Mouse (Mus musculus) forebrain, postnatal 0 days (tissue): ENCODE data around the gene Immp2l. TPM values are rescaled to one million over a fixed set of nuclear protein-coding genes. Genes with fewer than 3 reads are reported as not detected.
A peak's percentile ranks its signal among the peaks of the same experiment; 100 is the strongest.

Experiments used
- ATAC-seq: fragments of 200-750 bp; cut with Nextera tagmentation; 2 replicates; pipeline ENCODE4 v1.8.0; 2017; ENCODE audit warnings: mild to moderate bottlenecking, moderate library complexity
- DNase-seq: peaks from one replicate; pipeline ENCODE4 v3.0.0-alpha.2; 2015
- H3K27ac ChIP-seq: fragments of 300-500 bp; sonication (generic); 2 replicates; pipeline ENCODE4 v1.5.1; 2014; ENCODE audit warnings: low read depth, mild to moderate bottlenecking, antibody characterized with exemption, low read length, moderate library complexity, mixed read lengths
- H3K27me3 ChIP-seq: fragments of 300-500 bp; sonication (generic); 2 replicates; pipeline ENCODE4 v1.6.1; 2014; ENCODE audit warnings: mild to moderate bottlenecking, low read length, mixed read lengths; ENCODE audit not compliant: insufficient read depth
- H3K36me3 ChIP-seq: fragments of 300-500 bp; sonication (generic); 2 replicates; pipeline ENCODE4 v1.6.1; 2014; ENCODE audit warnings: mild to moderate bottlenecking, moderate library complexity; ENCODE audit not compliant: insufficient read depth
- H3K4me1 ChIP-seq: fragments of 300-500 bp; sonication (generic); 2 replicates; pipeline ENCODE4 v1.6.1; 2014; ENCODE audit warnings: antibody characterized with exemption; ENCODE audit not compliant: insufficient read depth
- H3K4me2 ChIP-seq: fragments of 300-500 bp; sonication (generic); 2 replicates; pipeline ENCODE4 v1.6.1; 2014; ENCODE audit warnings: low read depth, mild to moderate bottlenecking, moderate library complexity
- H3K4me3 ChIP-seq: fragments of 300-500 bp; sonication (generic); 2 replicates; pipeline ENCODE4 v1.5.1; 2014; ENCODE audit warnings: low read depth, low read length, mixed read lengths
- H3K9ac ChIP-seq: fragments of 300-500 bp; sonication (generic); 2 replicates; pipeline ENCODE4 v1.6.1; 2014; ENCODE audit warnings: mild to moderate bottlenecking
- H3K9me3 ChIP-seq: fragments of 300-500 bp; sonication (generic); 2 replicates; pipeline ENCODE4 v1.6.1; 2016; ENCODE audit warnings: low read length
- CTCF ChIP-seq: sonication (generic); IDR thresholded peaks from 2 replicates; pipeline ENCODE4 v1.5.1; 2016; ENCODE audit warnings: antibody characterized with exemption, control low read depth, low read depth
- WGBS: fragments of 180-500 bp; shearing (Covaris S2); extraction: QIAGEN DNeasy Blood & Tissue Kit; methylation state at CpG from one replicate; pipeline ENCODE4 v1.1.7; 2014; 5-methylcytosine and 5-hydroxymethylcytosine counted together
- polyA plus RNA-seq: library from polyadenylated mRNA; unstranded; fragments of >200 nt; fragmentation: Nextera tagmentation; extraction: Ambion mirVana; gene quantifications from 2 replicates; pipeline ENCODE4 v1.2.1, GENCODE M21; 2015
- total RNA-seq: library from RNA; depleted of rRNA; stranded (reverse); fragments of >200 nt; gene quantifications from 2 replicates; pipeline ENCODE4 v1.2.3, GENCODE M21; 2014

Gene Immp2l
- total and polyA plus RNA-seq, 2 experiments from 2014 or later: 5.9 to 19.4 TPM

DNA sequence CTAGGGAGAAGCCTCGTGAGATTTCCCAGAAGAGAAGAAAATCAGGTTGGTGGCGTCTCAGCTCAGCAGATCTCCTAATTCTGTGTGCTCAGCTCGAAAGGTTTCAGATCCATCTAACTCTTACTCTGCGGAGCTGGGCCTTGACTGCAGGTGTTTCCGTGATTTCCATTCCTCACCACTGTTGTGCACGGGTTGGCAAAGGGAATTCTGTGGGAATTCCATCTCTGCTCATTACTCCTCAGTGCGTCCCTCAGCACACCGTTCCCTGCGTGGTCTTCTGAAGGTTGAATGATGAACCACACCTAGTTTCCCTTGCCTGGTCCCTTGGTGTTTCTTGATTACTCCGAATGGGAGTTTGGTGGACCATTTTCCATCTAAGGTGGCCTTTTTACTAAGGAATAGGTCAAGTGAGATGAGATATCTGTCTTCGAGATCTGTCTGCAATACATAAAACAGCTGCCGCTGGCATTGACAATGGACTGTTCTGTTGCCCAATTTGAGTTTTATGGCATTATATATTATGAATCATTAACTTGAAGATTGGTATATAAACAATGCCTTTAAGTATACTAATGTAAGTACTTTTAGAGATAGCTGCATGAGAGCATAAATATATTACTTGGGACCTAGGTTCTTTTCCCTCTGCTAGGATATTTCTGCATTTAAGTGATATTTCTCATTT is 23.3 kb downstream of the Immp2l start:
- TF ChIP-seq CTCF: no peak
- WGBS: 94% methylated on average over 12 of the region's 12 CpGs

GRCm38 (mm10) chr12:41050945-41051344 is 27.1 kb downstream of the Immp2l start:
- DNase-seq (no peak), ATAC-seq (no peak)
- TF ChIP-seq CTCF: no peak
- Histone ChIP-seq H3K9me3 (no peaks in the 10 kb centered on the region), H3K27ac (no peak overlapping the region), H3K36me3 (no peaks in the 10 kb centered on the region), H3K9ac (no peak overlapping the region), H3K4me1 (no peaks in the 10 kb centered on the region), H3K4me2 (no peak overlapping the region), H3K27me3 (no peaks in the 10 kb centered on the region), H3K4me3 (no peak overlapping the region)
- 91% methylated on average over 5 of the region's 5 CpGs for WGBS

More for the DNA sequence above, 23.3 kb downstream of the Immp2l start:
- no peaks in the 10 kb centered on the region for H3K9me3 ChIP-seq
- no peaks in the 10 kb centered on the region for H3K27me3 ChIP-seq
- H3K27ac ChIP-seq: no peak overlapping the region
- no peaks in the 10 kb centered on the region for H3K36me3 ChIP-seq
- DNase-seq (no peak), ATAC-seq (no peak)
- H3K4me3 ChIP-seq: no peak overlapping the region
- no peaks in the 10 kb centered on the region for H3K4me1 ChIP-seq
- H3K9ac ChIP-seq: no peak overlapping the region
- H3K4me2 ChIP-seq: no peak overlapping the region

GRCm38 (mm10) chr12:41052897-41053296 is 29.0 kb downstream of the Immp2l start:
- H3K4me3 ChIP-seq: no peak overlapping the region
- ATAC-seq: no peak
- no peak overlapping the region for H3K4me2 ChIP-seq
- H3K9ac ChIP-seq: no peak overlapping the region
- 83% methylated on average over 3 of the region's 3 CpGs for WGBS
- DNase-seq: no peak
- no peaks in the 10 kb centered on the region for H3K36me3 ChIP-seq
- no peaks in the 10 kb centered on the region for H3K9me3 ChIP-seq
- no peaks in the 10 kb centered on the region for H3K4me1 ChIP-seq
- no peak overlapping the region for H3K27ac ChIP-seq
- H3K27me3 ChIP-seq: no peaks in the 10 kb centered on the region
- TF ChIP-seq CTCF: no peak

DNA sequence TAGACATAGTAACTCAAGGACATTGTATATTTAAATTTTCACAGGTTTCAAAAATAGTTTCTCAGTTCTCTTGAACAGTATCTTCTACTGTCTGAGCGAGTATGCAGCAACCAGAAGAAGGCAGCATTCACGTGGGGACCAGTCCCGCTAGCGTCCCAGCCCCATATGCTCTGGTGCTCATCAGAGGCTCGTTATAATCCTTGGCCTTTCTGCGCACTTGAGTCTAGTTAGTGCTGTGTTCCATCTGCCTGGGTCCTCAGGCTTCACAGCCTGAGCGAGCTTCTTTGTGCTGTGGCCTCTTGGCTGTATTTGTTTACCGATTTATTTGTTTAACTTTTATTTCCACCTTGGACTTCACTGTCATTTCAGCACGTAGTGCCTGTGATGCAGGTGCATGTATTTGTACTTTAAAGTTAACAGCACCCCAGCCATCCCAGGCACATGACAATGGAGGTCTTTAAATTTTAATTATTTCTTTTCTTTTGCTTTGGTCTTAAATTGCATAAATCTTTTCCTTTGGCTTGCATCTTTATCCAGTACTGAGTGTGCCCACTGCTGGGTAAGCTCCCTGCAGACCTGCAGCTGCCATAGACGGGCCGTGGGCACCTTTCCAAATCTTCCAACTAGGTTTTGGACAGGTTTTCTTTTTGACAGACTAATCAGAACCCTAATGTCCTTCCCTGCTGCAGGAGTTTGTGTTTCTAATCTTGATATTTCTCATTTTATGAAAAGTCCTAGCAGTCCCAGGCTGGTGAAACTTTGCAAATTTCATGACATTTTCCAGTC is 30.3 kb downstream of the Immp2l start:
- 46% methylated on average over 11 of the region's 11 CpGs for WGBS
- Histone ChIP-seq H3K36me3 (no peaks in the 10 kb centered on the region), H3K27me3 (no peaks in the 10 kb centered on the region), H3K27ac (no peak overlapping the region), H3K9me3 (no peaks in the 10 kb centered on the region), H3K4me3 (no peak overlapping the region), H3K4me1 (no peaks in the 10 kb centered on the region), H3K9ac (no peak overlapping the region), H3K4me2 (no peak overlapping the region)
- ATAC-seq: peak; percentile 51
- TF ChIP-seq CTCF: no peak
- DNase-seq: peak; percentile 5

DNA sequence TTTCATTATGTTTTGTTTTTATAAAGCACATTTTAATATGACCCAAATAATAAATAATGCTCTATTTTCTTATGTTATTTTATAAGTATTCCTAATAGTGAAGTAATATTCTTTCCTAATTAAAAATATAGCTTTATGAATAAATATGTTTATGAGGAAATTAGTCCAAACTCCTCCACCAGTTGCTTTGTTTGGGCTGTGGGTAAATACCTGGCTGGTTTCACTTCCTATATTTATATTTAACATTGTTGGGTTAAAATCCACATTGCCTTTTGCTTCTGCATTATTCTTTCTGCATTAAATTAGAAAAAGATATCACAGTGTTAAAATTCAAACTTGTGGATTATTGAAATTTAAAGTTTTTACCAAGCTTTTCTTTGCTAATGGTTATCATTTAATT is 32.1 kb downstream of the Immp2l start:
- no peaks in the 10 kb centered on the region for H3K4me1 ChIP-seq
- H3K4me2 ChIP-seq: no peak overlapping the region
- no peak overlapping the region for H3K4me3 ChIP-seq
- no peaks in the 10 kb centered on the region for H3K9me3 ChIP-seq
- DNase-seq (no peak), ATAC-seq (no peak)
- no peaks in the 10 kb centered on the region for H3K36me3 ChIP-seq
- no peak overlapping the region for H3K27ac ChIP-seq
- no peak overlapping the region for H3K9ac ChIP-seq
- no peak for TF ChIP-seq CTCF
- no peaks in the 10 kb centered on the region for H3K27me3 ChIP-seq

DNA sequence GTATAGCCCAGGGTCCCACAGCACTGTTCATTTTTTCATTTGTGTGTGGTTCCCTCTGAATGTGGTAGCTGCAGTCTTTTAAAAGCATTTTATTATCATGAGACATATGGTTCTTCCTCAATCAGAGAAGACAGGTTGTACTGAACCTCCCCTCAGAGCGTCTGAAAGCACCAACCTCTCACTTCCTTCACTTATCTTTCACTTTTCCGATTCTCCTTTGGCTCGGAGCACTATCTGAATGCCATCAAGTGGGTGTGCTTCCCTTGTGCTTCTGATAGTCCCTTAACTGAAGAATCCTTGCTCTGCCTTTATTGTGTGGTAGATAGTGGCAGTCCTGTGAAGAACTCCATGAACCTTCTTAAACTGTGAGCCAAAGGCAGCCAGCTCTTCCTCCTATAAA is 39.4 kb downstream of the Immp2l start:
- Histone ChIP-seq H3K36me3 (no peaks in the 10 kb centered on the region), H3K4me2 (no peak overlapping the region), H3K4me1 (no peaks in the 10 kb centered on the region), H3K9me3 (no peaks in the 10 kb centered on the region), H3K4me3 (no peak overlapping the region), H3K9ac (no peak overlapping the region), H3K27me3 (no peaks in the 10 kb centered on the region), H3K27ac (no peak overlapping the region)
- TF ChIP-seq CTCF: no peak
- ATAC-seq (no peak), DNase-seq (no peak)
- 87% methylated on average over 3 of the region's 3 CpGs for WGBS

GRCm38 (mm10) chr12:41081843-41082242 is 58.0 kb downstream of the Immp2l start:
- 0 out of 2 replicates have a peak, but pooled peaks cover 5% of the 10 kb centered on the region for H3K9me3 ChIP-seq
- 86% methylated on average over 1 of the region's 1 CpGs for WGBS
- ATAC-seq (no peak), DNase-seq (no peak)
- no peak overlapping the region for H3K4me2 ChIP-seq
- H3K36me3 ChIP-seq: no peaks in the 10 kb centered on the region
- H3K27me3 ChIP-seq: no peaks in the 10 kb centered on the region
- H3K4me3 ChIP-seq: no peak overlapping the region
- no peak overlapping the region for H3K9ac ChIP-seq
- H3K4me1 ChIP-seq: no peaks in the 10 kb centered on the region
- no peak overlapping the region for H3K27ac ChIP-seq
- no peak for TF ChIP-seq CTCF
